Mouse (Mus musculus) gastrocnemius, postnatal 36 days (tissue): ENCODE results near the gene Slc45a2. TPM values are rescaled to one million over a fixed set of nuclear protein-coding genes. Genes with fewer than 3 reads are reported as not detected.
"Not testable (repeated sequence)": the region's sequence is repeated elsewhere in the genome, so short reads cannot be mapped to it uniquely, and the experiment has no call there.

Experiments
- DNase-seq, 2 experiments: peaks; one replicate each; pipeline ENCODE4 v3.0.0; 2022
- intact Hi-C: fragments of 180-260 bp; cut with DNase I; formaldehyde crosslinking; loops from one replicate; pipeline ENCODE4 v1.15.1; 2025
- long read RNA-seq, 2 experiments: library from polyadenylated mRNA; stranded (forward); transcript quantifications; one replicate each; pipeline ENCODE4 v2.0.0; 2021
- total RNA-seq, 2 experiments: library from RNA; stranded (reverse); gene quantifications; 2 replicates each; pipeline ENCODE4 v1.2.3; 2021

Slc45a2 gene
- under 1 TPM in 1 of 2 experiments, not detected in 1; 0.08 TPM for total RNA-seq
- long read RNA-seq, experiment 1 = 0 reads
- long read RNA-seq, experiment 2 = 0 reads

GRCm38 (mm10) chr15:11000421-11000820 is at the start of gene Slc45a2:
Gene Slc45a2 (plus strand): TSS chr15:11000721.
- DNase-seq = no peak
- intact Hi-C loops = no loop called here

GRCm38 (mm10) chr15:10951951-10952759 is 48.4 kb upstream of the Slc45a2 start, which contains the start of gene C1qtnf3:
Gene C1qtnf3 (plus strand): TSS chr15:10952332.
- intact Hi-C loops = no loop called here
- DNase-seq = peak in 1 of 2 experiments; percentile 15

DNA sequence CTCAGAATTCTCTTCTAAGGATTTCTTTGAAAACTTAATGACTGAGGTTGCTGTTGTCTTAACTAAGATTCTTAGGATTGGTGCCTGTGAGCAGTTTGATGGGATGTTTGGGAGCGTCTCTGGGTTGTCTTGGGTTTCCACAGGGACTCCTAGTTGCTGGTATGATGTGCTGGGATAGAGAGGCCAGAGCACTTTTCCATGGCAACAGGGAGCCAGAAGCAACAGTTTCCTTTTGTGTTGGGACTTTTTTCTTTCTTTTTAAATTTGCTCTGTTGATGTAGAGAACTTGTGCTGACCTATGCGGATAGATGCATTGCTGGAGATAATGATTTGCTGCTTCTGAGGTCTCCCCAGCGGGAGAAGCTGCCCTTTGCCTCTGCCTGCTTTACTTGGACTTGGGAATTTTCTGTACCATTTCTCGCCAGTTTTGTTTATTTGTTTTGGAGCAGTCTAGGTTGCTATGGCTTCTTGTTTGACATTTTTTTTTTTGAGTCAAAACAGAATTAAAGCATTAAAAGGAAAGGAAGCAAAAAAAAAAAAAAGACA is 47.7 kb upstream of the Slc45a2 start:
- intact Hi-C loops = no loop called here
- DNase-seq = no peak

DNA sequence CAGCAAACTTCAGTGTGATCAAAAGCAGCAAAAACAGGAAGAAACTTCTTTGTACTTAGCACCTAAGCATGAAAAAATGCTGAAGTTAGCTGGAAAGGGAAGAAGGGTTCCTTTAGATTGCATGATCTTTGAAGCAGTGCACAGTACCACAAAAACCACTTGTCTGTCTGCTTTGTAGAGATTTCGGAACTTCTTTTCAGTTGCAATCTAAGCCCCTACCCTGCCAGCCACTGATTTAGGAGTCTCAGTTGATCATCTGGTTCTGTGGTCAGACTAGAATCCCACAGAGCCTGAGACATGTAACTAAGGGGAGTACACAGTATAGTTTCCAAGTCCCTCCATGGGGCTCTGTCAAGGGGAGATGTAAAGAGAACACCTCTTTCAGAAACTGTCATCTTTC is 47.1 kb upstream of the Slc45a2 start:
- intact Hi-C loops = no loop called here
- no peak for DNase-seq

- intact Hi-C loops = no loop called here
- DNase-seq = no peak
These were observed 46.0 kb upstream of the Slc45a2 start for GRCm38 (mm10) chr15:10954381-10955016.

- intact Hi-C loops = no loop called here
- DNase-seq = no peak
These were observed 45.4 kb upstream of the Slc45a2 start for GRCm38 (mm10) chr15:10955156-10955555.

- intact Hi-C loops = no loop called here
- DNase-seq = no peak
These were observed 43.8 kb upstream of the Slc45a2 start for GRCm38 (mm10) chr15:10956706-10957105.

DNA sequence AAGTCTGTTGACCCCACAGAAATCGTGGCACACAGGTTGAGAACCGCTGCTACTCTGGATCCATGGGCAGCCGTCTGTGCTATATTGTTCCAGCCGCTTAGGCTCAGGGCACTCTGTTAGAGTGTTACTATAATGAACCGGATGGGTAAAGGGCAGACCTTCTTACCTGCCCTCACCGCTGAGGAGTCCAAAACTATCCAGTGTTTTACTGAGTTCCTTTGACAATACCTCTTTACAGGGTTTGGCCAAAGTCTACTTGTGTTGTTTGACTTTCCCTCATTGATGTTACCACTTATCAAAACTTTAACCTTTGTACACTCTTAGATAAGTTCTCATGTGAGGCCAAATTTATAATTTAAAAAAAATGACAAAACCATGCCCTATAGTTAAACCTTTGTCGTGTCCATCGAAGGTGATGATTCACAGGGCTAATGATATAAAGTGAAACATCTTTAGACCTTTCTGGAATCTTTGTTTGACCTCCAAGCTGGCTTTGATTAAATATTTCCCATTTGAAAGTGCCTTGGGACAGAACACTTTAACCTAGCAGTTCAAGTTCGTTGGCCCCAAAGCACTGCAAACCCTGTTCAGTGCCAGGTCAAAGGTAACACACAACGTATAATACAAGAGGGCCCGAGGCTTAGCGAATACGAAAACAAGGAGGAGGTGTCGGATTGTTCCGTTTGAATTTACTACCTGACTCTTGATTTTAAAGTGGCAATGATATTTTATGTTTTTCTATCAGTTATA is 41.1 kb upstream of the Slc45a2 start:
- DNase-seq = no peak
- intact Hi-C loops = no loop called here

- no peak for DNase-seq
- intact Hi-C loops = no loop called here
These were observed 40.3 kb upstream of the Slc45a2 start for GRCm38 (mm10) chr15:10960267-10960666.

DNA sequence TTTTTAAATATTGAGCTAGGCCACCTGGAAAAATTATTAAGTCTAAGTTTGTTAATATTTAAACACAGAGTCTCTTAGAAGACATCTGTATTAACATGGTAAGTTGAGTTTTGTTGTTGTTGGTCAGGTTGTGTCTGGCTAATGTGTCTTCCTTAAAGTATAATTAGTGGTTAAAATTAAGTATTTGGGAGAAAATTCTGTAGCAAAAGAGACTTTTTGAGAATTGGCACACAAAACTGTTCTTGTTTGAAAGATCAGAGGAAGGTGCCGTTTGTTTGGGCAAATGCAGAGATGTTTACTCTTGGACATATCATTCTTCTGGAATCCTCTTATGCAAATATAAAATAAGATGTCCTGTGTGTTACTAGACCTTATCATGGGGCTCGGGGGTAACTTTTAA is 37.9 kb upstream of the Slc45a2 start:
- intact Hi-C loops = no loop called here
- DNase-seq = no peak

DNA sequence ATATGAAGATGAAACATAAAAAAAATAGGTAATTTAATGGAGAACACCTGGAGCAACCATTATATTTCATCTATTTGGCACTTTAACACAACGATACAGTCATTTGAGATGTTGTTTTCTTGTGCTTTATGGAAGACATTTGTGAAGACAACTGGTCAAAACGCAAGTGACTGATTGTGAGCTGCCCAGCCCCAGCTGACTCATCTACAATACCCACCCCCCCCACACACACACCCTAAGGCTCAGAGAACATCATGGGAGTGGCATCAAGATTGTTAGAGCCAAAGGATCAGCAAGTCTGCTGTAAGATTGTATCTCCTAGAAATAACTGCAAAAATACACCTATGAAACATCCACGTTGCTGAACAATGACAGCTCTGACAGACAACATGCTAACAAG is 31.1 kb upstream of the Slc45a2 start:
- intact Hi-C loops = no loop called here
- DNase-seq = no peak

DNA sequence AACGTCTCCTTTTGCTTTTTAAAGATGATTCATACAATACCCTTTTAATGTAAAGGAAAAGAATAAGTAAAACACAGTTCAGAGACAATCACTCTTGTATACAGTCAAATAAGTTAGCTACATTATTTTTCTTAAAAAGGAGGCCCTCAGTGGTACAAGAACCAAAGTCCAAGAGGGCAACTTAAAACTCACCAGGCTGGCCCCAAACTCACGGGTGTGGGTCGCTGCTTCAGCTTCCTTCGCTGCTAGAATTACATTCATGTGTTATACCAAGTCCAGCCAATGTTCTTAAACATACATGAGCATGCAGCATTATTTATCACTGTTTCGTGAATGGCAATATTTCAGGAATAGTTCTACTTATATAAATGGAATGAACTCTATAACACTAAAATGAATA is 29.7 kb upstream of the Slc45a2 start:
- no peak for DNase-seq
- intact Hi-C loops = no loop called here

- no peak for DNase-seq
- intact Hi-C loops = no loop called here
These were observed 23.4 kb upstream of the Slc45a2 start for GRCm38 (mm10) chr15:10977151-10977550.

DNA sequence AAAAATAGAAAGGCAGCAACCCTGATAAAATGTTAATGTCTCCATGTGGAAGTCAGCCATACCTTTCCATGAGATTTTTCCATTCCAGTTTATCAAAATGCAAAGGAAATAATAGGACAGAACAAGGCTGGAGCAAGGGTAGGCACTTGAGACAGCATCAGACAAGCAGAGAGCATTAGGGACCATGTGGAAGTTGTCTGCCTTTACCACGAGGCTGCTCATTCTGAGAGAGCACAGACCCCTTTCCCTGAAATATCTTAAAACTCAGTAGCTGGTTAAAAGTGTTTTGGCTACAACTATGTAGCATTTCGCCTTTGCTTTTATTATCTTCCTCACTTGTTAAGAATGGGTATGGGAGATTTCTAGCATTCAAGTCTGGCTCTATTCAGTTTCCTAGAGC is 19.8 kb upstream of the Slc45a2 start:
- intact Hi-C loops = loop anchor here (10.0 kb wide), 1 partner anchor 496 kb away; the partner anchor contains the start of genes Brix1 and Rad1
- no peak for DNase-seq

GRCm38 (mm10) chr15:10981377-10982063 is 19.0 kb upstream of the Slc45a2 start, which contains the start of gene Amacr:
Gene Amacr (plus strand): TSS chr15:10981756.
- intact Hi-C loops = loop anchor here (10.0 kb wide), 1 partner anchor 497 kb away; the partner anchor contains the start of genes Brix1 and Rad1

GRCm38 (mm10) chr15:10982064-10982435 is 18.5 kb upstream of the Slc45a2 start:
- DNase-seq = no peak
- intact Hi-C loops = loop anchor here (10.0 kb wide), 1 partner anchor 497 kb away; the partner anchor contains the start of genes Brix1 and Rad1

More at GRCm38 (mm10) chr15:10981377-10982063, 19.0 kb upstream of the Slc45a2 start, which contains the start of gene Amacr:
- peak; percentile 85 to 90 for DNase-seq

GRCm38 (mm10) chr15:10985756-10986155 is 14.8 kb upstream of the Slc45a2 start:
- intact Hi-C loops = loop anchor here (10.0 kb wide), 1 partner anchor 501 kb away; the partner anchor contains the start of genes Brix1 and Rad1
- DNase-seq = no peak

- intact Hi-C loops = loop anchor here (10.0 kb wide), 1 partner anchor 502 kb away; the partner anchor contains the start of genes Brix1 and Rad1
- not testable (repeated sequence) for DNase-seq
These were observed 14.0 kb upstream of the Slc45a2 start for GRCm38 (mm10) chr15:10986477-10986876.

GRCm38 (mm10) chr15:10990411-10990810 is 10.1 kb upstream of the Slc45a2 start:
- peak in 1 of 2 experiments; percentile 6 for DNase-seq
- intact Hi-C loops = no loop called here

- no peak for DNase-seq
- intact Hi-C loops = no loop called here
These were observed 9.0 kb upstream of the Slc45a2 start for GRCm38 (mm10) chr15:10991566-10991965.
